Mouse (Mus musculus): ENCODE measurements around the gene R3hdm2. TPM values are rescaled to one million over a fixed set of nuclear protein-coding genes. Genes with fewer than 3 reads are reported as not detected.

The R3hdm2 gene
- 8.5 and 11.2 TPM in 2 replicates for polyA plus RNA-seq (2012; rRNA removed)

DNA sequence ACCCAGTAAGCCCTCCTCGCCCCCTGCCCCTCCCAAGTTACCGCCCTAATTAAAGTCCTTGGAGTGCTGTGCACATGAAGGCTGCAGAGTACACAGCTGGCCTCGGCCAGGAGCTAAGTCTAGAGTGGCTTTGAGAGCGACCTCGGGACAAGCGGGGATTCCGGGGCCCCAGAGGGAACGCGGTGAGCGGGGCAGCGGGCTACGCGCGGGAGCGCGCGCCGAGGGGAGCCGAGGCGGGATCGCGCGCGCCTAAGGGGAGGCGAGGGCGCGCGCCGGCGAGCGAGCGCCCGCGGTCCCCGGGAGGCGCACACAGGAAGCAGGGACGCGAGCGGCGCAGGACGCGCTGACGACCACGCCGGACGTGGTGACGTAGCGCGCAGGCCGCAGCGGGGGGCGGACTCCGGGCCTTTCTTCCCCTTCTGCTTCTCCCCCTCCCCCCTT is at the start of gene R3hdm2:
TSS of gene R3hdm2 (plus strand) at position 77 of the 441 bp plus-strand sequence.

DNA sequence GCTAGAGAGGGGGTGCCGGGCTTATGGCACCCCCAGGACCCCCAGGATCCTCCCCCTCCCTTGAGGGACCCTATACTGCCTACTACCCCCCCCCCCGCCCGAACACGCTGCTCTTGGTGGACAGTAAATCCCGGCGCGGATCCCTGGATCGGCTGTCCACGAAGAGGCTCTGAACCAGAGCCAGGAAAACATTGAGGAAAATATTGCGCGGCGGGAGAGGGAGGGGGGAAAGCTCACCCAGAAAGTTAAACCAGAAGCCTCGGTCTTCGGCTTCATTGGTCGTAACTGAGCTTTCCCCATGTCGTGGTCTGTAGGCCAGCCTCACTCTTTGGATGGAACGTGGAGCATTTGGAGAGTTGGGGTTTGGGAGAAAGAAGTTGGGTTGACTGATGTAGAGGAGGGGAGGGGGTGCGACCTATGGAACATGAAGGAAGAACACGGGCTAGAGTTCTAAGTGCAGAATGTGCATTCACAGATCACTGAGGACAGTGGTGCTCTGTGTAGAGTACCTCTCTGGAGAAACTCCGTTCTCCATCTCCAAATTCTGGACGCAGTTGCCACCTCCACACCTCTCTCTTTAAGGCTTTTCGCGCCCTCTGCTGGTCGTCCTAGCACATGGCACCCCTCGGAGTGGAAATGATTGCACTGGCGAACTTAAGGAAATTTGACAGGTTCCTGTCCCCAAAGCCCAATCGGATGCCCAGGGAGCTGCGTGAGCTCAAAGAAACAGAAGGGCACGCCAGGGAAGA is 38.1 kb upstream of the R3hdm2 start, which contains the start of gene Gli1:
TSS of gene Gli1 (minus strand) at position 84 of the 749 bp plus-strand sequence.

DNA sequence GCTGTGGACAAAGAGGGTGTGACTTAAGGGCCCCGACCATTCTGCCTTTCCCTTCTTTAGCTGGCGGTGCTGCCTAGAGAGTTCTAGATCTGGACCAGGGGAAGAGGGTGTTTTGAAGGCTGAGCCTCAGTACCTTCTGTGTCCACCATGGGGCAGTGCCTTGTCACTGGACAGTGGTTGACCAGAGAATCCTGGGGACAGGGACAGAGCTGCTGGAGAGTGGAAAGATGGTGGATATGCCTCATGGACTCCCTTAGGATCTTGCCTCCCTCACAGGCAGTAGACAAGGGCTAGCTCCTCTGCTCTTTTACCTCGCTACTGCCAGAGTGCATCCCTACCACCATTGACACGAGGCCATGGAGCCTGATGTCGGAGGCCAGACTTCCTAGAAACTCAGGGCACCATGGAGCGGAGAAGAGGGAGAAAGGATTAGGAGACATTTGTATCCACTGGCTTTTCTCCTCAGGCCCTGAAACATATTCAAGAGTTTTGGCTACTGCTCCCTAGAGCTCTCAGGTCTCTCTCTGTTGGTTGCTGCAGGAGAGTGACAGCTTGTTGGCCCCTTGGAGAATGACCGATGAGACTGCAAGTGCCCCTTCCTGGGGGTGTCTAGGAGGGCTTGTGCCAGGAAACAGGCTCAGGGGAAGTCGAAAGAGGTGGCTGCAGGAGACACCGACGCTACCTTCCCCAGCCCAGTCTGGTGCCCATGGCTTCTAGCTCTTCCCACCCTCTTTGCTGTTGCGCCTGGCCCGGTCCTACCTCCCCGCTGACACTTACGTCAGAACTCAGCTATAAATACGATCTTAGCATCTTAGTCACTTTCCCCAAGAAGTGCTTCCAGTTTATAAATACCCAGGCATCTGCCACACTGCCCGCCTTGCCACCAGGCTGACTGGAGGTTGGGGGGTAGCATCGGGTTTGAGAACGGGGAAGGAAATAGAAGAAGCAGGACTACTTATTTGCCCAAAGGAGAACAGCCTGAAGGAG is 25.9 kb upstream of the R3hdm2 start, which contains the start of gene Inhbe:
TSS of gene Inhbe (minus strand) at position 503 of the 987 bp plus-strand sequence.

DNA sequence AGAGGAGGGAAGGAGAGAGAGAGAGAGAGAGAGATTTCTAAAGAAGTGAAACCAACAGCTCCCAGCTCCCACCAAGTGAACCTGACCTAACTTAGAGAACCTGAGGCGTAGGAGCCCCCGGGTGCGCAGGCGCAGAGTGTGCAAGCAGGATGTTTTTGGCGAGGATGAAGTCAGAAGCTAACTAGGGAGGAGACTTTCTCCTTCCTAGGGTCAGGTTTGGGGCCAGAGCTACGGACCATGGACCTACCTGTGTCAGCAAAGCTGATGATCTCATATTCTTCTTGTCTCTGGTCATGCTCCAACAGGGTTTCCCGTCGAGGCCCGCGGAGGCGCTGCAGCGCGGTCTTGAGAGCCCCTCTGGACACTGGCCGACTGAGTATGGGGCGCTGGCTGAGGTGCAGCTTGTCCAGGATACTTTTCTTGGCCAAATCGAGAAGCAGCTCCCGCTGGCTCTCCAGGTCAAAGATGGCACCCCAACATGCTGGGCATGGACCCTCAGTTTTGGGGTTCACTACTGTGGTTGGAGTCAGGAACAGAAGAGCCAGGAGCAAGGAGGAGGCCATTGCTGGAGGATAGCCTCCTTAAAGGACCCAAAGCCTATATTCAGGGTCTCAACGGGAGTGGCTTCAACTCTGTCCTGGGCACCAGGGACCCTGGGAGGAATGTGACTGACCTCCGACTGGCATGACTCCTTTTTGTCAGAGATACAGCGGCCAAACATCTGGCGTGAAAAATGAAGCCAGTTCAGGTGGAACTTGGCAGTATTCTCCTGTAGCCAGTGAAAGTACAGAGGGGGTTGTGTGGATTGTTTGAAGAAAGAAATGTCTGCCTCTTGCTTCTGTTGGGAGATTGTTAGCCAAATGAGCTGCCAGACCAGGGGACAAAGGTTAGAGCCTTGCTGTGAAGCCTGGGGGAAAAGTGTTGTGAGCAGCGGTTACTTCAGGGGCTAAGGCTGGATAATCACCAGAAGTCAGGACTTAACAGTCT is 10.0 kb upstream of the R3hdm2 start, which contains the start of gene Inhbc:
TSS of gene Inhbc (minus strand) at position 598 of the 987 bp plus-strand sequence.

DNA sequence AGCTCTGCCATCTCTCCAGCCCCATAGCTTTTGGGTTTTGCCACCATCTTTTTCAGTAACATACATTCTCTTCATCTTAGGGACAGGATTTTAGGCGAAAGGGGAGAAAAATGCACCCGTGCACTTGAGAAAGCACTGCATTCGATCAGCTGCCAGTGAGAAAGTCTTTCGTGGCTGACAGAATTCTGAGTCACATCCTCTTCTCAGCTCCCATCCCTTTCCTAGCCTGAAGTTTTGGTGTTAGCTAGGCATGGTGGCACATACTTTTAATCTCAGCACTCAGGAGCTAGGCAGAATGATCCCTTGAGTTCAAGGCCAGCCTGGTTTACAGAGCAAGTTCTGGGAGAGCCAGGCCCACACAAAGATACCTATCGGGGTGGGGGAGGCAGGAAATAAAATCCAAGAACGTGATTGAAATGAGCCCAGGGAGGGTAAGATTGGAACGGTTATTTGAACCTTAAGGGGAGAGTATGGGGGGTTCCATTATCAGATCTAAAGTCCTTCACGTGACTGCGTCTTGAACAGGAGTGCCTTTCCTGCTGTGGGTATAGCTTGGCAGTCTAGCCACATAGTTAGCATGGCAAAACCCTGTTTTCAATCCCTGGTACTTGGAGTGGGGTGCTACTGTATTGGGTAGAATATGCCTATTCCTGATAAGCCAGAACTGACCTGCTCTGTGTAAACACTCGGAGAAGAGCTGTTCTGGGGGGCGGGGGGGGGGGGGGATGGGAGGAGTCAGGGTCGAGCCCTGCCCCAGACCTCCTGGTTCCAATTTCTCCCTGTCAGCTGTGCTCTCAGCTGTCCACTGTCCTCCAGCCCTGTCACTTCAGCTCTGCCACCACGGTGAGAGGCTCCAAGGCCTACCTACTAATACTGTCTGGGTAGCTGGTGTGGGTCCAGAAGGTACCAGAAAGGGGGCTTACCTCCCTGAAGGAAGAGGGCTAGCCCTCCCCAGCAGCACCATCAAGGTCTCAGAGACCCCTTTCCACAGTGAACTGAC is 121.1 kb downstream of the R3hdm2 start, which contains the start of gene Stac3:
TSS of gene Stac3 (plus strand) at position 793 of the 1,000 bp plus-strand sequence.

DNA sequence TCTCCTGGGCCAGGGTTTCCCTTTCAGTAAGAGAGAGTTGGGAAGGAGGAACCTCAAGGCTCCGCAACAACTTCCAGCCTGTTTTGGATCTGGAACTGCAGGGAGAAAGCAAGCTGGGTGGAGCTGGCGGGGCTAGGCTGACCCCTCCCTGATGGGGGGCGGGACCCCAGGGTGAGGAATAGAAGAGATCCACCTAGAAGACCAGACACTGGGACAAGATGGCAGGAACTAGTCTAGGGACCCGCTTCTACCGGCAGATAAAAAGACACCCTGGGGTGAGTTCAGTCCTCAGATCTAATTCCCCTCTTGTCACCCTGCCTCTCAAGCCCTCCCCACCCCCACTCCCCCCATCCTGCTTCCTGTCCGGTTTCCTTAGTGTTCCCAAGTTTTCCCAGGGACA is 134.6 kb downstream of the R3hdm2 start, which contains the start of gene Ndufa4l2:
TSS of gene Ndufa4l2 (plus strand) at position 204 of the 400 bp plus-strand sequence.

DNA sequence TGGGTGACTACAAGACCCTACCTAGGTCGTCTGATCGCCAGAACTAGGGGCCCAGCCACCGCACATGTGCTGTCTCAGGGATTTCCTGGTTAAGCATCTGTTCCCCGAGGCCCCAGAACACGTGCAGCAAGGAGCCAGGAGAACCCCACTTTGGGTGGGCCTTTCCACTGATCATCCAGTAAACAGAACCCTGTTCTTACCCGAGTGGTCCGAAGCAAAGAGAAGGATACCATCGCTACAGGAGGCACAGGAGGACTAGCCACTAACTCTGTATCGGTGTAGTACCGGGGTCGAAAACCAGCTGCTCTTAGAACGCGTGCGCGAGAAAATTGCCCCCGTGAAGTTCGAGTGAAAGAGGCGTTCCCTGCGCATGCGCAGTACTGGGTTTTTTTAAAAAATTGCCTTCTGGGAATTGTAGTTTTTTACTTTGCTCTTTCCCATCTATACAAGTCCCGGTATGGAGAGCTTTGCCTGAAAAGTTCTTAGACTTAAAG is 142.0 kb downstream of the R3hdm2 start, which contains the start of gene Shmt2:
TSS of gene Shmt2 (minus strand) at position 357 of the 494 bp plus-strand sequence.

DNA sequence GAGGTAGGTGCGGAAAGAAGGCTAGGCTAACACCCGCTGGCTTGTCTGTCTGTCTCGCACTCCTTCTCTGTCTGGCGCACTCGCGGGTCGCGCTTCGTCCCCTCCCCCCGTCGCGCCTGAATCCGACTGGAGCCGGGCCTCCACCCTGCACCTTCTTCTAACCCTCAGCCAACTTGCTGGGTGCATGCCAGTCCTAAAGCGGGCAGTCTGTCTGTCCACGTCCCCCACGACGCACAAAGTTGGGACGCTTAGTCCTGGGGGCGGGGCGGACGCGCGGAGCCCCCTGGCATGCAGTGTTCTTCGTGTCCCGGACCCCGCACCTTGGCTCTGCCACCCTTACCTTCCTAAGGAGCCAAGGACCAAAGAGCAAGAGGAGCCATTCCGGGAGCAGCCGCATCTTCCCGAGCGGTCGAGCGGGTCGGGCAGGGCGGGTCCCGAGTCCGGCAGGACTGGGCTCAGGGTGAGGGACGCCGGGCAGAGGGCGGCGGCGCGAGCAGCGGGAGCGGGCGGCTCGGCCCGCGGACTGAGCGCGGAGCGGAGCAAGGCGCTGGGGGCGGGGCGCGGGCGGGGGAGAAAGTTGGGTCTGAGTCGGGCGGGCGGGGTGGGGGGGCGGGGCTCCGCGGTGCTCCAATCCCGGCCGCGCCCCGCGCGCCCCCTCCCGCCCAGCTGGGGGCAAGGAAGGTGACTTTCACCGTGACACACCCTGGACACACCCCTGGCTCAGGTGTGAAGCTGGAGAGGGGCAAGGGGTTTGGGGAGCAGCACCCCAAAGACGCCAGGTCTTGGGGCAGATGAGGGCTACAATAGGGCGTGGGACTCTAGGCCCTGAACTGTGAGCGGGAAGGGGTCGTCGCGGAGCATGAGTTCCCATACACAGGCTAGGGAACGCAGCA is 154.2 kb downstream of the R3hdm2 start, which contains the start of gene Nxph4:
TSS of gene Nxph4 (minus strand) at position 524 of the 893 bp plus-strand sequence.

Other genes starting within 250 kb of the R3hdm2 start
- gene B4galnt1, start 215.1 kb upstream of the R3hdm2 start, polyA plus RNA-seq (2012; rRNA removed): 7.2 and 11.2 TPM in 2 replicates
- gene Slc26a10, start 199.7 kb upstream of the R3hdm2 start, polyA plus RNA-seq (2012; rRNA removed): 2.0 and 2.2 TPM in 2 replicates
- 7.5 and 7.6 TPM in 2 replicates for gene Arhgef25, start 190.2 kb upstream of the R3hdm2 start, polyA plus RNA-seq (2012; rRNA removed)
- 29.2 and 32.7 TPM in 2 replicates for gene Dtx3, start 184.6 kb upstream of the R3hdm2 start, polyA plus RNA-seq (2012; rRNA removed)
- 27.4 and 31.2 TPM in 2 replicates for gene Pip4k2c, start 168.7 kb upstream of the R3hdm2 start, polyA plus RNA-seq (2012; rRNA removed)
- 0.11 and 0.12 TPM in 2 replicates for gene Kif5a, start 117.0 kb upstream of the R3hdm2 start, polyA plus RNA-seq (2012; rRNA removed)
- 57.7 and 61.0 TPM in 2 replicates for gene Dctn2, start 114.0 kb upstream of the R3hdm2 start, polyA plus RNA-seq (2012; rRNA removed)
- gene Mbd6, start 91.3 kb upstream of the R3hdm2 start, polyA plus RNA-seq (2012; rRNA removed): 7.4 and 10.9 TPM in 2 replicates
- gene Mars, start 68.5 kb upstream of the R3hdm2 start, polyA plus RNA-seq (2012; rRNA removed): 62.7 and 64.4 TPM in 2 replicates
- gene Arhgap9, start 58.4 kb upstream of the R3hdm2 start, polyA plus RNA-seq (2012; rRNA removed): 7.4 and 9.7 TPM in 2 replicates
- gene Gli1, start 38.4 kb upstream of the R3hdm2 start, polyA plus RNA-seq (2012; rRNA removed): 0.95 and 0.98 TPM in 2 replicates
- gene Inhbe, start 25.9 kb upstream of the R3hdm2 start, polyA plus RNA-seq (2012; rRNA removed): 0.46 and 0.53 TPM in 2 replicates
- 1.1 and 1.6 TPM in 2 replicates for gene Inhbc, start 9.9 kb upstream of the R3hdm2 start, polyA plus RNA-seq (2012; rRNA removed)
- 0.36 and 1.6 TPM in 2 replicates for gene Stac3, start 121.4 kb downstream of the R3hdm2 start, polyA plus RNA-seq (2012; rRNA removed)
- gene Ndufa4l2, start 134.6 kb downstream of the R3hdm2 start, polyA plus RNA-seq (2012; rRNA removed): 1.8 and 2.2 TPM in 2 replicates
- gene Shmt2, start 142.1 kb downstream of the R3hdm2 start, polyA plus RNA-seq (2012; rRNA removed): 83.1 and 90.5 TPM in 2 replicates
- not detected in 2 replicates for gene Nxph4, start 154.2 kb downstream of the R3hdm2 start, polyA plus RNA-seq (2012; rRNA removed)
- gene Lrp1, start 240.8 kb downstream of the R3hdm2 start, polyA plus RNA-seq (2012; rRNA removed): 17.1 and 18.2 TPM in 2 replicates

Data from liver, embryonic 14 days (tissue).